Mouse (Mus musculus): ENCODE measurements around the gene Tmem235.
"Not testable (repeated sequence)": the region's sequence is repeated elsewhere in the genome, so short reads cannot be mapped to it uniquely, and the experiment has no call there.

Tmem235 gene

DNA sequence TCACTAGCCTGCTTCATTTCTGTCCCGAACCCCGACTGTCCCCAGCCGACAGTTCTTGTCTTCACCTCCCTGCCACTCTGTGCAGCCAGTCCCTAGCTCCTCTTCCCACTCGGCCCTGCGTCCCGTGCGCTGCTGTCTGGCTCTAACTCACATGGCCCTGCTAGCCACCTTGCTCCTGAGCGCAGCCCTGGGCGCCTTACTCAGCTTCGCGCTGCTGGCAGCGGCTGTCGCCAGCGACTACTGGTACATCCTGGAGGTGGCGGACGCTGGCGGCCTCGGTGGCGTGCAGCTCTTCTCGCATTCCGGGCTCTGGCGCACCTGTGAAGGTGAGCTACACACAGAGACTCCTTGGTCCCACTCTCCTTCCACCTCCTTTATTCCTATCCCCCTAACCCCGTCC is at the start of gene Tmem235:
TSS of gene Tmem235 (plus strand) at position 152 of the 400 bp plus-strand sequence.
- DNase-seq (ENCODE audit: low read depth): peak; percentile 53

DNA sequence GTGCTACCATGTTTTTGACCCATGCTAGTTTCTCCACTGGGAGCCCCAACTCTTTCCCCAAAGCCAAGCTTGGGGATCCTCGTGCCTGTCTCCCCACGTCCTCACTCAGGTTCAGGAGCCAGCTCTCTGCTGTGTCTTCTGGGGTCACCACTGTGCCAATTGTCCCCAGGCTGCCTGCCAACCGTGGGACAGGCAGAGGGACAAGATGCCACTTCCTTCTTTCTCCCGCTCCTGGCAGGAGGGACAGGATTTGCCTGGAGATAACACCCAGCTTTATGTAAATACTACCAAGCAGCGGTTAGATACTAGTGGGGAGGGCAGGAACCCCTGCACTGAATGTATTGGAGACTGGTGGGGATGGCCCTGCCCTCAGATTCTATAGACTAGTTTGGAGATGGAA is 46.7 kb upstream of the Tmem235 start:
- no peak for DNase-seq (ENCODE audit: low read depth)

GRCm38 (mm10) chr11:117814704-117815366 is 45.7 kb upstream of the Tmem235 start:
- no peak for DNase-seq (ENCODE audit: low read depth)

GRCm38 (mm10) chr11:117815850-117816249 is 44.7 kb upstream of the Tmem235 start:
- DNase-seq (ENCODE audit: low read depth): not testable (repeated sequence)

- DNase-seq (ENCODE audit: low read depth): no peak
Measured at GRCm38 (mm10) chr11:117816389-117816996, 44.1 kb upstream of the Tmem235 start.

DNA sequence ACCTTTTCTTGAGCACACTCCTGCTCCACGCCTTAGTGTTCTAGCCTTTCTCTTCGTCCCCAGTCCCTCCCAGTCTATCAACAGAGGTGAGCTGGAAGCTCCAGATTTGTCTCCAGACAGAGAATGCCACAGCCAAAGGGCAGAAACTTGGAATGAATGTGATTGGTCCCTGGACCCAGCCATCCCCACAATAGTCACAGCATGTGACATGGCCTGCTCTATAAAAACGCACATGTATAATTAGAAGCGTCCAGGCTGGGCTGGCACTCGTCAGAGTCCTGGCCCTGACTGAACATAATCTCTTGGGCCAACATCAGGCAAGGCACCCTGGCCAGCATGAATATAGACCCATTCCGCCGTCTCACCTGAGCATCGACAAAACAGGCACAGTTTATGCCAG is 41.5 kb upstream of the Tmem235 start:
- no peak for DNase-seq (ENCODE audit: low read depth)

GRCm38 (mm10) chr11:117820173-117820572 is 40.4 kb upstream of the Tmem235 start:
- no peak for DNase-seq (ENCODE audit: low read depth)

GRCm38 (mm10) chr11:117821868-117822267 is 38.7 kb upstream of the Tmem235 start:
- no peak for DNase-seq (ENCODE audit: low read depth)

DNA sequence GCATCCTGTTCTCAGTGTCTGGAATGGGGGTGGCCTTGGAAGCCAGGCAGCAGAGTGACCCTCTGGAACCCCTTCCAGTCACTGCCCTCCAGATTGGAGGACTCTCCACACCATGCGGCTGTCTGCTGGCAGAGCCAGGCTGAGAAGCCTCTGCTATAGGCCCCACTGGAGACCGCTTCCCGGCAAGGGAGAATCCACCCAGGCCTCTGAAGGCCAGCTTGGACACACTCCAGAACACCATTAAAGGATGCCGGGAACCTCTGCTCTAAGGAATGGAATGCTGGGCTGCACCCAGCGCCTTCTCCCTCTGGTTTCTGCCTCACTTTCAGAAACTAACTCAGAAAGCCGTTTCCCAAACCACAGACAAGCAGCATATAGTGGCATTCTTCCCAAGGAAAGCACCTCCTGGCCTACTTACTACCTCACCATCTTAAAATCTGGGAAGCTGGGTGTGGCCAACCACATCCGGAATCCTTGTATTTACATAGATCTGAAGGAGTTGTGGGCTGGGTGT is 37.8 kb upstream of the Tmem235 start:
- DNase-seq (ENCODE audit: low read depth): no peak

DNA sequence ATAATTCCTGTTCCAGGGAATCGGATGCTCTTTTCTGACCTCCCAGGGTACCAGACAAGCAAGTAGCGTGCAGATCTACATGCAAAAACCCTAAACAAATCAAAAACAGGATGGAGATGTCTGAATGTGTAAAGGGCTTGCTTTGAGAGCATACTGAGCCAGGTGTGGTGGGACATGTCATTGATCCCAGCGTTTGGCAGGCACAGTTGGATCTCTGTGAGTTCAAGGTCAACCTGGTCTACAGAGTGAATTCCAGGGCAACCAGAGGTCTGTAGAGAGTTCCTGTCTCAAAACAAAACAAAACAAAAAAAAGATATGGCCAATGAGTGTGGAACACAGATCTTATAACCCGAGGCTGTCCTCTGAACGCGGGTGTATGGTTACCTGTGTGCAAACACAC is 37.1 kb upstream of the Tmem235 start:
- DNase-seq (ENCODE audit: low read depth): no peak

- peak; percentile 88 for DNase-seq (ENCODE audit: low read depth)
Measured at GRCm38 (mm10) chr11:117824060-117824969, 36.2 kb upstream of the Tmem235 start.

DNA sequence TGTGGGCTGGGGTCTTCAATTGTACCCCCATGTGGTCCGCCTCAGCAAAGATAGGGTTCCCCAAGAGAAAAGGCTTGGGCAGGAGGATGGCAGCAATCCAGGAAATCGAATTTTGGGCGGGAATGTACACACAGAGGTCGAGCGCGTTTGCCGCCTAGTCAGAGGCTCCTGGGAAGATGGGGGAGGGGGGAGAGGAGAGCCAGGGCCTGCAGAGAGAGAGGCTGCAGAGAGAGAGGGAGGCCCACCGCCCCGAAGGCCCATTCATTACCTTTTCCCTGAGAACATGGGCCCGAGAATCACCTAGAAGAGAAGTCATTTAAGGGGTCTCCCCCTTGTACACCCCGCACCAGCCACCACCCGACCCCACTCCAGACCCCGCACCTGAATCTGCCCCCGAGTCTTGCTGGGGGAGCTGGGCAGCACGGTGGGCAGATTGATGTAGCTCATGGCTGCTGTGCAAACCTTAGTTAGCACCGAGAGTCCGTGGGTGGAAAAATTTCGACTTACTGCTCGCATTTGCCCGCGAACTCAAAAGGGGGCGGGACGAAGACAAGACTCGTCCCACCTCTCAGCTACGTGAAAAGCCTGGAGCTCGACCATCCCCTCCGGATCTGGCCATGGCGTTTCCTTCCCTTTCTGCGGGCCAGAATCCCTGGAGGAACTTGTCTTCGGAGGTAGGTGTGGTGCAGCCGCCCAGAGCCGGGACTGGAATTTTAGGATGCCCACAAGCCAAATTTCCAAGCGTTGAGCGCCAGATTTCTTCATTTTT is 35.0 kb upstream of the Tmem235 start, which contains the start of the genes Afmid and Tk1:
TSS of gene Afmid (plus strand) at position 592 of the 769 bp plus-strand sequence.
TSS of gene Tk1 (minus strand) at position 760 of the 769 bp plus-strand sequence.
- peak; percentile 91 for DNase-seq (ENCODE audit: low read depth)

DNA sequence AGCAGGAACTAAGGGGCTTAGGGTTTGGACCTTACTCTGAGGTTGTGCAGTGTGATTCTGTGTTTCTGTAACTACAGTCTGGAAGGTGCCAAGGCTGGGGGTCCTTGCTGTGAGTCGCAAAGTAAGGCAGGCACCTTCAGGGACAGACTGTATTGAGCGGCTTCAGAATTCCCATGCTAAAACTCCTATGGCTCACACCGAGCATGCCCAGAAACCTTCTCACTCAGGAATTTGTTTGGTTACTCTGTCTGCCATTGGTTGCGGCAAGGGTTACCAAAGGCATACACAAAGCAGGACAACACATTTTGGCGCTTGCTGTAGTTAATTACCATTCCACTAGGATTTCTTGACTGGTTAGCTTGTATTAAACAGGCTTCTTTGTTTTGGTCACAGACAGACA is 34.4 kb upstream of the Tmem235 start:
- DNase-seq (ENCODE audit: low read depth): no peak

GRCm38 (mm10) chr11:117826916-117827315 is 33.6 kb upstream of the Tmem235 start:
- peak; percentile 61 for DNase-seq (ENCODE audit: low read depth)

- no peak for DNase-seq (ENCODE audit: low read depth)
Measured at GRCm38 (mm10) chr11:117827386-117827785, 33.2 kb upstream of the Tmem235 start.

DNA sequence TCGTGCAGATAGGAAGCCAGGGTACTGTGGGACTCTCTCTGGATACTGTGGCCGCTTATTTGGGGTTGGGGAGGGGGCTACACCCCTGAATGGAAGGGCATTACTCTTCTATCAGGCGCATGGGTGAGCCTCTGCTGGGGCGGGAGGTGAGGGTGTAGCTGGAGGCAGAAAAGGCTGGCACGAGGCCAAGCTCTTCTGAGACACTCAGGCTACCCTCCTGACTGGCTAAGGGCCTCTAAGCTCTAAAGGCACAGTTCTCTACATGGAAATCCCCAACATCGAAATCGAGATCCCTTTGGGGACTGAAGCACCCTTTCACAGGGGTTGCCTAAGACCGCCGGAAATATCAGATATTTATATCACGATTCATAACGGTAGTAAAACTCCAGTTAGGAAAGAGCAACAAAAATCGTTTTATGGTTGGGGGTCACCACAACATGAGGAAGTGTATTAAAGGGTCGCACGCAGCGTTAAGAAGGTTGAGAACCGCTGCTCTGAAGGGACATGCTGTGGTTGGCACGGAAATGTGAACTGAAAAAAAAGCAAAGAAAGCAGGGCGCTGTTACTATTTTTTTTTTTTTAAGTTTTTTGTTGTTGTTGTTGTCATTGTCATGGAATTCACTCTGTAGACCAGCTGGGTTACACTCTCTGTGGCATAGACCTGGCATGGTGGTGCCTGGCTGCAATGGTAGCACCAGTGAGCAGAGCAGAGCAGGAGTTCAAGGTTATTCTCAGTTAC is 32.2 kb upstream of the Tmem235 start:
- peak; percentile 95 for DNase-seq (ENCODE audit: low read depth)

GRCm38 (mm10) chr11:117828888-117829604 is 31.5 kb upstream of the Tmem235 start:
- DNase-seq (ENCODE audit: low read depth): peak; percentile 35

DNA sequence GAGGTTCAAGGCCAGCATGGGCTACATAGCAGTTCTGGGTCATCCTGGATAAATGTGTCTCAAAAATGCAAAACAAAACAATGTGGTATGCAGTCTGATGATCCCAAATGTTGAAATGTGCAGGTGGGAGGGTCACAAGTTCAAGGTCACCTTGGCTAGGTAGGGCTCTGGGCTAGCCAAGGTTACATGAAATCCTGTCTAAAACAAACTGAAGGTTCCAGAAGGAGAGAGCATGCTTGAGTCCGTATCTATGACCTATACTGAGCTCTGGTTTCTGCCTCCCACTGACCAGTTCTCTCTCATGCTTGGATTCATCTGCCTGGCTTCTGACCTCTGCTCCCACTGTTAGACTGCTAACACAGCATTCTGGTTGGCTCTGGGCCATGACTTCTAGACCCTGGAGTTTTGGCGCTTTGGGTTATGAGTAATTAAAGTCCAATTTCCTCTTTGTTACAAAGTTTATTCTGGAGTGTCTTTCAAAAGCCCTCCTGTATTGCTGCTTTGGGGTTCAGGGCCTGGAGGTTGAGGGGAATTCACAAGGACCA is 30.8 kb upstream of the Tmem235 start:
- no peak for DNase-seq (ENCODE audit: low read depth)

- DNase-seq (ENCODE audit: low read depth): no peak
Measured at GRCm38 (mm10) chr11:117830401-117830800, 30.2 kb upstream of the Tmem235 start.
